Mouse (Mus musculus): ENCODE results near the gene Bcan. TPM values are rescaled to one million over a fixed set of nuclear protein-coding genes. Genes with fewer than 3 reads are reported as not detected.
A peak's percentile ranks its signal among the peaks of the same experiment; 100 is the strongest.

The Bcan gene
- polyA plus RNA-seq (2015; fragmentation: Nextera tagmentation; extraction: Ambion mirVana) = 150 and 186 TPM in 2 replicates

DNA sequence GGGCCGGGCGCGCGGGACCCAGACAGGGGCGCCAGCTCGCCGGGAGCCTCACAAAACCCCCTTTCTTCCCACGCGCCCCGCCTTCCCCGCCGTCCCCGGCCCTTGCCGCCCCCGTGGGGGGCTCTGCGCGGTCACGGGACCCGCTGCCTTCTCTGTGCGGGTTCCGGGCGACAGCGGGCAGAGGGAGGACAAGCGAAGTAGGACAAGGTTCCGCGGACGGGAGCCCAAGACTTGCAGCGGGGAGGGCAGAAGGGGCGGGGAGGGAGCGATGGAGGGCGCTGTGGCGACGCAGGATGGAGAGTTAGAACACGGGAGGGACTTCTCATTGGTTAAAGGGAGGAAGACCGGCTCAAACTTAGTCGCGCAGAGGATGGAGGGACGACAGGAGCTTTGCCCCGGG lies at the start of gene Bcan:
Gene Bcan (minus strand): TSS at position 50 of the 400 bp plus-strand sequence.
- Histone ChIP-seq H3K4me3 (ENCODE audit: low read length) (peak within 1 kb of the TSS; percentile 57), H3K27ac (ENCODE audit: low read depth, low read length) (peak within 1 kb of the TSS; percentile 77), H3K9ac (ENCODE audit: low read depth, low read length) (peak within 1 kb of the TSS; percentile 69), H3K27me3 (replicated peaks; ENCODE audit: control insufficient read depth, insufficient read depth, low read length) (peaks cover 69% of the 10 kb centered on the region), H3K4me2 (ENCODE audit: low read length) (peak within 1 kb of the TSS; percentile 96), H3K4me1 (ENCODE audit: control insufficient read depth, insufficient read depth, low read depth, low read length) (peaks cover 42% of the 10 kb centered on the region), H3K36me3 (ENCODE audit: control insufficient read depth, insufficient read depth, low read length) (no peaks in the 10 kb centered on the region), H3K9me3 (ENCODE audit: control insufficient read depth, low read length) (no peaks in the 10 kb centered on the region)
- WGBS = 0% methylated on average over 39 of the region's 39 CpGs
- ATAC-seq = peak; percentile 53

DNA sequence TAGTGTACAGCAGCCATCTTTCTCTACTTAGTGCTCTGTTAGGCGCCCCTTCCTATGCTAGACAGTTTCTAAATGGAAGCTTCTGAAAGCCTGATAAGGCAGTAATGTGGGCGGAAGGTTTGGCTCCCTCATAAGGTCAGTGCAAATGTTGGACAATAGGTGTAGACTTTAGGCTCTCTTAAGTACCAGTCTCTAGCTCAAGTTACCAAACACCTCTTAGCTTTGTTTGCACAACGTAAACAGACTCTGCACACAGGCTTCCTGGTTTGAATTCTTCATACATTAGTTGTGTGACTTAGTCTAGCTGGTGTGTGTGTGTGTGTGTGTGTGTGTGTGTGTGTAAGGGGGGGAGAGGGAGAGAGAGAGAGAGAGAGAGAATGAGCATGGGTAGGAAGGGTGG lies 49.5 kb upstream of the Bcan start:
- Histone ChIP-seq H3K4me1 (ENCODE audit: control insufficient read depth, insufficient read depth, low read depth, low read length) (no peaks in the 10 kb centered on the region; the same call in 1 of the 2 replicates), H3K9ac (ENCODE audit: low read depth, low read length) (no peak overlapping the region), H3K27ac (ENCODE audit: low read depth, low read length) (no peak overlapping the region), H3K36me3 (ENCODE audit: control insufficient read depth, insufficient read depth, low read length) (peaks cover 12% of the 10 kb centered on the region), H3K9me3 (ENCODE audit: control insufficient read depth, low read length) (no peaks in the 10 kb centered on the region), H3K4me2 (ENCODE audit: low read length) (no peak overlapping the region), H3K27me3 (replicated peaks; ENCODE audit: control insufficient read depth, insufficient read depth, low read length) (no peaks in the 10 kb centered on the region), H3K4me3 (ENCODE audit: low read length) (no peak overlapping the region)
- 91% methylated on average over 3 of the region's 3 CpGs for WGBS
- ATAC-seq = no peak

DNA sequence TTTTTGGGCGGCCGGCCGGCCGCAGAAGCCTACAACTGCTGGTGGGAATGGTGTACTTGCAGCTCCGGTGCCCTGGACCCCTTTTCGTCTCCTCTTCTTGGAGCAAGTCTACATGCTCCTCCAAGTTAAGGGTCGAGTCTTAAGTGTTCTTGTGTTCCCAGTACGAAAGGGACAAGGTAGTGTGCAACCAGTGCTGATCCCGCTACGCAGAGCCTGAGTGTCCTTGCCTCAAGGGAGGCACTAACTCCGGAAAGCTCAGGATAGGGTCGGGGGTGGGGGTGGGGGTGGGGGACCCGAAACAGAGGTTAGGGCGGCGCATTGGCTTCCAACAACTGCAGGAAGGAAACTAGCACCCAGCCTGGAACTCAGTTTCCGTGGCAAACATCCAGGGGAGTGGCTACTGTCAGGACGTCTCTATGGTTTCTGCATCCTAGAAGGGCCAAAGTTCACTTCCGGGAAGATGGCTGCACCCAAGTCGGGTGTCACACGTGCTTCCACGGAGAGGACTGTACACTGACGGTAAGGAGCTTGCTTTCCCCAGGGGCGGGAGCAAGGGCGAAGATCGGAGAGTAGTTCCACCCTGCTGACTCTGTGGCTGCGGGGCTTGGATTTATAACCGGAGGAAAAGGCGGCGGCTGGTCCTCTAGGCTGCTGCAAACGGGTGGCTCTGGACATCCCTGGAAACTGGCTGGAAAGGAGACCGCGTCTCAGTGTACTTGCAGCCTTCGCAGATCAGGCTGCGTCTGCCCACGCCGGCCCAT lies 42.8 kb upstream of the Bcan start, which contains the start of gene Gpatch4:
Gene Gpatch4 (plus strand): TSS at position 448 of the 761 bp plus-strand sequence.
- ATAC-seq = peak; percentile 97
- no peaks in the 10 kb centered on the region for H3K9me3 ChIP-seq (ENCODE audit: control insufficient read depth, low read length)
- WGBS = 10% methylated on average over 36 of the region's 36 CpGs
- H3K27me3 ChIP-seq (replicated peaks; ENCODE audit: control insufficient read depth, insufficient read depth, low read length) = peaks cover 10% of the 10 kb centered on the region
- no peaks in the 10 kb centered on the region for H3K36me3 ChIP-seq (ENCODE audit: control insufficient read depth, insufficient read depth, low read length)
- H3K4me2 ChIP-seq (ENCODE audit: low read length) = peak within 1 kb of the TSS; percentile 87
- peak within 1 kb of the TSS; percentile 66 for H3K9ac ChIP-seq (ENCODE audit: low read depth, low read length)
- peak within 1 kb of the TSS; percentile 37; the same call in 1 of the 2 replicates for H3K27ac ChIP-seq (ENCODE audit: low read depth, low read length)
- peak within 1 kb of the TSS; percentile 69 for H3K4me3 ChIP-seq (ENCODE audit: low read length)
- peaks cover 4% of the 10 kb centered on the region for H3K4me1 ChIP-seq (ENCODE audit: control insufficient read depth, insufficient read depth, low read depth, low read length)

DNA sequence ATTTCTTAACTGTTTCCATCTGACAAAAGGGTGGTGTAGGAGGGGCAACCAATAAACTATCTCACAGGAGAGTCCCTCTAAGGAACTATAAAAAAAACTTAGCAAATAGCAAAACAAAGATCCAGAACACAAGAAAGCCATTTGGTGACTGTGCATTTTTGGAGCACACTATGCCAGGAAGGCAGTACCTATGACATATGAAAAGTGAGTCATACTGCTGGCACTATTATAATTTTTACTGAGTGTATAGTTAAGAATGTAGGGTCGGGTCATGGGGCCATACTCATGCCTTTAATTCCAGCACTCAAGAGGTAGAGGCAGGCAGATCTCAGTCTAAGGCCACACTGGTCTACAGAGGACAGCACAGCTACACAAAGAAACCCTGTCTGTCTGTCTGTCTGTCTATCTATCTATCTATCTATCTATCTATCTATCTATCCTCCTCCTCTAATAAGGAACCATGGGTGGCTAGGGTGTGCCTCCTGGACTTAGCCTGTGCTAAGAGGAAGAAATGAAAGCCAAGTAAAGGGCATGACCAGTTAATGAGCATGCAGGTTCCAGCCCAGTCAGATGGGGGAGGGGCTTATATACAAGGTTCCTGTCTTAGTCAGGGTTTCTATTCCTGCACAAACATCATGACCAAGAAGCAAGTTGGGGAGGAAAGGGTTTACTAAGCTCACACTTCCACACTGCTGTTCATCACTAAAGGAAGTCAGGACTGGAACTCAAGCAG lies 35.7 kb upstream of the Bcan start:
- Histone ChIP-seq H3K9me3 (ENCODE audit: control insufficient read depth, low read length) (no peaks in the 10 kb centered on the region), H3K36me3 (ENCODE audit: control insufficient read depth, insufficient read depth, low read length) (no peaks in the 10 kb centered on the region), H3K4me2 (ENCODE audit: low read length) (no peak overlapping the region), H3K27ac (ENCODE audit: low read depth, low read length) (no peak overlapping the region), H3K27me3 (replicated peaks; ENCODE audit: control insufficient read depth, insufficient read depth, low read length) (peaks cover 3% of the 10 kb centered on the region; the same call in 1 of the 2 replicates), H3K9ac (ENCODE audit: low read depth, low read length) (no peak overlapping the region), H3K4me3 (ENCODE audit: low read length) (no peak overlapping the region), H3K4me1 (ENCODE audit: control insufficient read depth, insufficient read depth, low read depth, low read length) (no peaks in the 10 kb centered on the region)
- 57% methylated on average over 1 of the region's 1 CpGs for WGBS
- ATAC-seq = no peak

DNA sequence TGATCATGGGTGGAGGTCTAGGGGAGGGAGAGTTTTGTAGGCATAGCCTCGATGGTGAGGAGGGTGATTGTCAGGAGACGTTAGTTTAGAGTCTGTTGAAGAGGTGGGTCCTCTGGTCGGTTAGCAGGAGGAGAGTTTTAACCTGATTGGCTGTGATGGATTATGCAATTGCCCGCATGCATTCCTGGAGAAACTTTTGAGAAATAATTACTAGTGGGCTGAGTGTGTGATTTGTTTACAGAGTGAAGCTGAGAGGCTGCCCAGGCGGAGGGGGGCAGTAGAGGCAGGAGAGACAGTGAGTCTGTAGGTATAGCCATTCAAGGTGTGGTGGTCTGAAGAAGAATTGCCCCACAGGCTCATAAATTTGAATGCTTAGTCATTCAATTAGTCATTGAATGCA lies 33.5 kb upstream of the Bcan start:
- Histone ChIP-seq H3K4me1 (ENCODE audit: control insufficient read depth, insufficient read depth, low read depth, low read length) (no peaks in the 10 kb centered on the region), H3K27ac (ENCODE audit: low read depth, low read length) (no peak overlapping the region), H3K36me3 (ENCODE audit: control insufficient read depth, insufficient read depth, low read length) (no peaks in the 10 kb centered on the region), H3K9ac (ENCODE audit: low read depth, low read length) (no peak overlapping the region), H3K4me3 (ENCODE audit: low read length) (no peak overlapping the region), H3K9me3 (ENCODE audit: control insufficient read depth, low read length) (peaks cover under 1% of the 10 kb centered on the region; the same call in 1 of the 2 replicates), H3K27me3 (replicated peaks; ENCODE audit: control insufficient read depth, insufficient read depth, low read length) (no peaks in the 10 kb centered on the region), H3K4me2 (ENCODE audit: low read length) (no peak overlapping the region)
- WGBS = 75% methylated on average over 5 of the region's 5 CpGs
- ATAC-seq = no peak

DNA sequence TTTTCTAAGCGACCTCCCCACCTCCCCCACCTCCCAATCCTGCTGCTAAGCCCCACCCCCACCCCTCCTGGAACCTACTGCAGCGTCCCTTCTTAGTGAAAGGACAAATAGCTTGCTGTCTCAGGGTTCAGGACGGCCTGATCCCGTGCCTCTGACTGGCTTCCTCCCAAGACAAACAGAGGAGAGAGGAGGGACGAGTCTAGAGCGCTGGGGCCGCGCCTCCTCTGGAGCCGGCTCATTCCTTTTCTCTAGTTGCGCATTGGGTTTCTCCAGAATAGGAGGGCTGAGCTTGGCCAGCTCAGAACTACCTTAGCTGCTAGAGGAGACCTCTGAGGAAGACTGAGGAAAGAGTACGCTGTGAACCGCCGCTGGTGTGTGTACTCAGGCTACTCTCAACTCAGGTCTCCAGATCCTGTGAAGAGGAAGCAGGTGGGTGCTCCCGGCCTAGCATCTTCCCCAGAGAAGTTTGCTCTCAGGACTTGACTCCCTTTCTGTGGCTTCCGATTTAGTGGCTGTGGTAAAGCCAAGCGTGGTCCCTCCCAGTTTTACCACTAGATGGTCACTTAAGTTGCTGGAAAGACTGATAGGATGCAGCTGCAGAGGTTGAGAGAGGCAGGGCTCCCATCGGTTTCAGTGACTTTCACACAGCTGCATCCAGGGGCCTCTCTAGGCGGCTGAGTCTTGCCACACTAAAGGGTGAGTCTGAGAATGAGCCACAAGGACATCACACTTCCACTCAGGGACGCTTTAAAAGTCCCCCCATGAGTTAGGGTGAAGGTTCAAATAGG lies 30.8 kb upstream of the Bcan start:
- Histone ChIP-seq H3K4me3 (ENCODE audit: low read length) (no peak overlapping the region), H3K36me3 (ENCODE audit: control insufficient read depth, insufficient read depth, low read length) (no peaks in the 10 kb centered on the region), H3K27me3 (replicated peaks; ENCODE audit: control insufficient read depth, insufficient read depth, low read length) (no peaks in the 10 kb centered on the region; the same call in 1 of the 2 replicates), H3K9me3 (ENCODE audit: control insufficient read depth, low read length) (peaks cover 7% of the 10 kb centered on the region), H3K4me2 (ENCODE audit: low read length) (no peak overlapping the region), H3K4me1 (ENCODE audit: control insufficient read depth, insufficient read depth, low read depth, low read length) (no peaks in the 10 kb centered on the region), H3K27ac (ENCODE audit: low read depth, low read length) (no peak overlapping the region), H3K9ac (ENCODE audit: low read depth, low read length) (no peak overlapping the region)
- ATAC-seq = no peak
- 26% methylated on average over 19 of the region's 19 CpGs for WGBS

DNA sequence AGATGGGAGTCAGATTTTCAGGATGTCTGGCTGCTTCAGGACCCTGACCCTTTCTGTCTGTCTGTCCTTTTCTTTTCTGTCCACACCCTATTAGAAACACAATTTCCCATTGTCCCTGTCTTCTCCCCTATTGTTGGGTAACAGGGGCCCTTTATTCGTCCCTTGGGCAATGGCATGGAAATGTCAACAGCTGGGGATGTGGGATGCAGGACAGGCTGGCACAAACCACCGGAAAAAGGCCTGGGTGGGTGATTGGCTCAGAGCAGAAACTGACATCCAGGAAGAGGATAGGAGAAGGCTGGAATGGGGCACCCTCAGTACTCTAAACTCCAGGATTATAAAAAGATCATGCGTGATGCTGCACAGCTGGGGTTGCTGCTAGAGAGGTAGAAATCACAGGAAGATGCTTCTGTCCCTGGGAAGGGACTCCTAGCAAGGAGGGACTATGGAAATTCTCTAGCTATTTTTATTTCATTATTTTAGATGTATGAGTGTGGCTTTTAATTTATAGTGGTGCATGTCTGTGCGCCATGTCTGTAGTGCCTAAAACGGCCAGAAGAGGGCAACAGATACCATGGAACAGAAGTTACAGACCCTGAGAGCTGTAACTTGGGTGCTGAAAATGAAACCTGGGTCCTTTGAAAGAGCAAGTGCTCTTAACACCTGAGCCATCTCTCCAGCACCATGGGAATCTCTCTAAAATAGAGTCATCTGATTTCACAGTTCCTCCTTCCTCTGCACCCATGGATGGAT lies 27.6 kb upstream of the Bcan start, which contains the start of gene Hapln2:
Gene Hapln2 (minus strand): TSS at position 150 of the 753 bp plus-strand sequence.
- no peaks in the 10 kb centered on the region for H3K36me3 ChIP-seq (ENCODE audit: control insufficient read depth, insufficient read depth, low read length)
- peaks cover 7% of the 10 kb centered on the region for H3K9me3 ChIP-seq (ENCODE audit: control insufficient read depth, low read length)
- peaks cover 12% of the 10 kb centered on the region for H3K4me1 ChIP-seq (ENCODE audit: control insufficient read depth, insufficient read depth, low read depth, low read length)
- H3K4me3 ChIP-seq (ENCODE audit: low read length) = no peak within 1 kb of the TSS
- no peak within 1 kb of the TSS for H3K9ac ChIP-seq (ENCODE audit: low read depth, low read length)
- no peak within 1 kb of the TSS for H3K4me2 ChIP-seq (ENCODE audit: low read length)
- no peak within 1 kb of the TSS for H3K27ac ChIP-seq (ENCODE audit: low read depth, low read length)
- WGBS = 46% methylated on average over 5 of the region's 5 CpGs
- peaks cover 26% of the 10 kb centered on the region for H3K27me3 ChIP-seq (replicated peaks; ENCODE audit: control insufficient read depth, insufficient read depth, low read length)
- ATAC-seq = no peak

DNA sequence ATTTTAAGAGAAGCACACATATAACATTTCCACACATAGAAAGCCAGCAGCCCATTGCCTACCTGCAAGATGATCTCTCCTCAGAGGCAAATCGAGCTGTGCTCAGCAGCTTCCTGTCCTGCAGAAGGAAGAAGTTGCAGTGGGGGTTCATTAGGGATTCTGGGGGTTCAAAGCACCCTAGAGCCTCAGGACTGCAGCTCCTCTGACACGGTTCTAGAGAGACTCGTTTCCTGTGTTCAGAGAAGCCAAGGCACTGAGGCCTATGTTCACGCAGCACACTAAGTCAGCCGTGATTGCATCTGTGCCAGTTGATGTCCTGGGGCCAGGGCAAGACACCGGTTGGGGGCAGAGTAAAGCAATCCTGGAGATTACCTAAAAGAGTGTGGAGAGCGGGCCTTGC lies 26.8 kb upstream of the Bcan start:
- no peak overlapping the region for H3K9ac ChIP-seq (ENCODE audit: low read depth, low read length)
- H3K4me2 ChIP-seq (ENCODE audit: low read length) = no peak overlapping the region
- H3K36me3 ChIP-seq (ENCODE audit: control insufficient read depth, insufficient read depth, low read length) = no peaks in the 10 kb centered on the region
- WGBS = 70% methylated on average over 7 of the region's 7 CpGs
- no peak overlapping the region for H3K4me3 ChIP-seq (ENCODE audit: low read length)
- peaks cover 31% of the 10 kb centered on the region for H3K27me3 ChIP-seq (replicated peaks; ENCODE audit: control insufficient read depth, insufficient read depth, low read length)
- no peak overlapping the region for H3K27ac ChIP-seq (ENCODE audit: low read depth, low read length)
- no peak for ATAC-seq
- H3K9me3 ChIP-seq (ENCODE audit: control insufficient read depth, low read length) = peaks cover 7% of the 10 kb centered on the region
- H3K4me1 ChIP-seq (ENCODE audit: control insufficient read depth, insufficient read depth, low read depth, low read length) = peaks cover 16% of the 10 kb centered on the region

Measured in hindbrain, embryonic 16.5 days (tissue).